Mouse (Mus musculus): Measurements from ENCODE around the gene Orai2. TPM values are rescaled to one million over a fixed set of nuclear protein-coding genes. Genes with fewer than 3 reads are reported as not detected.
A peak's percentile ranks its signal among the peaks of the same experiment; 100 is the strongest.

The Orai2 gene
- total RNA-seq, 1 experiment, result 4.8 TPM

GRCm38 (mm10) chr5:136191870-136192269 lies 21.4 kb upstream of the Orai2 start:
- no peaks in the 10 kb centered on the region for H3K9me3 ChIP-seq (ENCODE audit: control insufficient read depth, insufficient read depth, low read depth, low read length)
- no peaks in the 10 kb centered on the region for H3K4me1 ChIP-seq (ENCODE audit: control insufficient read depth in 2 of 2, insufficient read depth in 2 of 2, low read length in 2 of 2, poor library complexity in 1 of 2)
- H3K27ac ChIP-seq (ENCODE audit: insufficient read depth, low read depth, low read length, poor library complexity, severe bottlenecking), result no peak overlapping the region
- in situ Hi-C loops (cut with MboI; ENCODE audit: low sequenced_read_pairs in 2 of 2, unreplicated experiment in 2 of 2), result no loop called here
- H3K36me3 ChIP-seq (ENCODE audit: control insufficient read depth, insufficient read depth, low read length, poor library complexity, severe bottlenecking), result peaks cover 35% of the 10 kb centered on the region
- no peak overlapping the region for H3K9ac ChIP-seq (ENCODE audit: insufficient read depth, low read depth, low read length, poor library complexity, severe bottlenecking)
- no peak for DNase-seq (ENCODE audit: low read depth, low spot score)
- TF ChIP-seq HCFC1 (IDR thresholded peaks at IDR 0.05; ENCODE audit: borderline replicate concordance, insufficient read depth, low read length) (no peak), ZC3H11A (IDR thresholded peaks at IDR 0.05; ENCODE audit: borderline replicate concordance, low read depth, low read length) (no peak), ZNF384 (IDR thresholded peaks at IDR 0.05; ENCODE audit: low read depth, low read length) (no peak), CHD2 (IDR thresholded peaks at IDR 0.05; ENCODE audit: low read depth, low read length) (no peak), MAFK (IDR thresholded peaks at IDR 0.05; ENCODE audit: insufficient read depth, low read depth, low read length) (no peak)
- no peak overlapping the region for H3K4me3 ChIP-seq (ENCODE audit: insufficient read depth in 1 of 2, low read depth in 1 of 2, low read length in 2 of 2, poor library complexity in 1 of 2, severe bottlenecking in 1 of 2)

DNA sequence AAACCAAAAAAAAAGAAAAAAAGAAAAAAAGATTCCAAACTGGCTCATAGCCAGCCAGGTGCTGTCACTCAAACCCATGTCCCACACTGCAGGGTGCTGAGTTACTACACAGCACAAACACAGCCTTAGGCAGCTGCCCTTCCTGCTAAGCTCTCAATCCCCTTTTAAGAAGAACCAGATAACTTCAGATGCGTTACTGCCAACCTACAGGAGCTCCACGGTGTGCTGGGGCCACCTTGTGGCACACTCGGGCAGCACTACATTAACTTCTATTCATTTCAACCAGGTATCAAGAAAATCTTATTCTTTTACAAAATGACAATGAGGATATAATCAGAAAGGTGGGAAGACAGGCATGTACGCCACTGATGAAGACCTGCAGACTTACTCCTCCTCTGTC lies 16.2 kb upstream of the Orai2 start:
- no peaks in the 10 kb centered on the region for H3K4me1 ChIP-seq (ENCODE audit: control insufficient read depth in 2 of 2, insufficient read depth in 2 of 2, low read length in 2 of 2, poor library complexity in 1 of 2)
- no peaks in the 10 kb centered on the region for H3K9me3 ChIP-seq (ENCODE audit: control insufficient read depth, insufficient read depth, low read depth, low read length)
- H3K4me3 ChIP-seq (ENCODE audit: insufficient read depth in 1 of 2, low read depth in 1 of 2, low read length in 2 of 2, poor library complexity in 1 of 2, severe bottlenecking in 1 of 2), result no peak overlapping the region
- peaks cover 25% of the 10 kb centered on the region for H3K36me3 ChIP-seq (ENCODE audit: control insufficient read depth, insufficient read depth, low read length, poor library complexity, severe bottlenecking)
- in situ Hi-C loops (cut with MboI; ENCODE audit: low sequenced_read_pairs in 2 of 2, unreplicated experiment in 2 of 2), result no loop called here
- TF ChIP-seq CHD2 (IDR thresholded peaks at IDR 0.05; ENCODE audit: low read depth, low read length) (no peak), ZC3H11A (IDR thresholded peaks at IDR 0.05; ENCODE audit: borderline replicate concordance, low read depth, low read length) (peak; percentile 36; the same call in 1 of the 2 replicates)
- no peak overlapping the region for H3K27ac ChIP-seq (ENCODE audit: insufficient read depth, low read depth, low read length, poor library complexity, severe bottlenecking)
- no peak overlapping the region for H3K9ac ChIP-seq (ENCODE audit: insufficient read depth, low read depth, low read length, poor library complexity, severe bottlenecking)
- DNase-seq (ENCODE audit: low read depth, low spot score), result no peak

DNA sequence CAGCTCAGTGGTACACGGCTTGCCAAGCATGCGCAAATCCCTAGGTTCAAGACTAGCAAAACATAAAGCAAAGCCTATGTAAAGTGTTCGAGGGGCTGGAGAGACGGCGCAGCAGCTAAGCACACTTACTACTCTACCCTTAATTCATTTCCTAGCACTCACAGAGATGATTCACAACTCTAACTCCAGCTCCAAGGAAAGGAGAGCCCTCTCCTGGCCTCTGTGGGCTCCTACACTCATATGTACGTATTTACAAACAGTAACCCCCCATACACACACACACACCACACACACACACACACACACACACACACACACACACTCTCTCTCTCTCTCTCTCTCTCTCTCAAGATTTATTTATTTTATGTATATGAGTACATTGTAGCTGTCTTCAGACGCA lies 13.3 kb upstream of the Orai2 start:
- H3K36me3 ChIP-seq (ENCODE audit: control insufficient read depth, insufficient read depth, low read length, poor library complexity, severe bottlenecking), result peaks cover 37% of the 10 kb centered on the region
- in situ Hi-C loops (cut with MboI; ENCODE audit: low sequenced_read_pairs in 2 of 2, unreplicated experiment in 2 of 2), result no loop called here
- TF ChIP-seq ZC3H11A (IDR thresholded peaks at IDR 0.05; ENCODE audit: borderline replicate concordance, low read depth, low read length) (no peak), CHD2 (IDR thresholded peaks at IDR 0.05; ENCODE audit: low read depth, low read length) (no peak), ZNF384 (IDR thresholded peaks at IDR 0.05; ENCODE audit: low read depth, low read length) (no peak), MAFK (IDR thresholded peaks at IDR 0.05; ENCODE audit: insufficient read depth, low read depth, low read length) (no peak), HCFC1 (IDR thresholded peaks at IDR 0.05; ENCODE audit: borderline replicate concordance, insufficient read depth, low read length) (no peak)

GRCm38 (mm10) chr5:136182830-136183229 lies 12.3 kb upstream of the Orai2 start:
- H3K4me3 ChIP-seq (ENCODE audit: insufficient read depth in 1 of 2, low read depth in 1 of 2, low read length in 2 of 2, poor library complexity in 1 of 2, severe bottlenecking in 1 of 2), result no peak overlapping the region
- no peaks in the 10 kb centered on the region for H3K9me3 ChIP-seq (ENCODE audit: control insufficient read depth, insufficient read depth, low read depth, low read length)
- no peak overlapping the region for H3K27ac ChIP-seq (ENCODE audit: insufficient read depth, low read depth, low read length, poor library complexity, severe bottlenecking)
- H3K9ac ChIP-seq (ENCODE audit: insufficient read depth, low read depth, low read length, poor library complexity, severe bottlenecking), result no peak overlapping the region
- no peak for TF ChIP-seq ZC3H11A (IDR thresholded peaks at IDR 0.05; ENCODE audit: borderline replicate concordance, low read depth, low read length)
- no peak for TF ChIP-seq MAFK (IDR thresholded peaks at IDR 0.05; ENCODE audit: insufficient read depth, low read depth, low read length)
- no peak for DNase-seq (ENCODE audit: low read depth, low spot score)
- H3K36me3 ChIP-seq (ENCODE audit: control insufficient read depth, insufficient read depth, low read length, poor library complexity, severe bottlenecking), result peaks cover 36% of the 10 kb centered on the region
- peaks cover 6 to 14% of the 10 kb centered on the region in 2 experiments; a peak in 1 of 4 replicates for H3K4me1 ChIP-seq (ENCODE audit: control insufficient read depth in 2 of 2, insufficient read depth in 2 of 2, low read length in 2 of 2, poor library complexity in 1 of 2)
- in situ Hi-C loops (cut with MboI; ENCODE audit: low sequenced_read_pairs in 2 of 2, unreplicated experiment in 2 of 2), result no loop called here

More for the DNA sequence above, 13.3 kb upstream of the Orai2 start:
- Histone ChIP-seq H3K4me3 (ENCODE audit: insufficient read depth in 1 of 2, low read depth in 1 of 2, low read length in 2 of 2, poor library complexity in 1 of 2, severe bottlenecking in 1 of 2) (no peak overlapping the region), H3K27ac (ENCODE audit: insufficient read depth, low read depth, low read length, poor library complexity, severe bottlenecking) (no peak overlapping the region), H3K9ac (ENCODE audit: insufficient read depth, low read depth, low read length, poor library complexity, severe bottlenecking) (no peak overlapping the region), H3K4me1 (ENCODE audit: control insufficient read depth in 2 of 2, insufficient read depth in 2 of 2, low read length in 2 of 2, poor library complexity in 1 of 2) (peaks cover 6 to 14% of the 10 kb centered on the region in 2 experiments; a peak in 1 of 4 replicates), H3K9me3 (ENCODE audit: control insufficient read depth, insufficient read depth, low read depth, low read length) (no peaks in the 10 kb centered on the region)
- no peak for DNase-seq (ENCODE audit: low read depth, low spot score)

- H3K36me3 ChIP-seq (ENCODE audit: control insufficient read depth, insufficient read depth, low read length, poor library complexity, severe bottlenecking), result peaks cover 33% of the 10 kb centered on the region
- H3K9ac ChIP-seq (ENCODE audit: insufficient read depth, low read depth, low read length, poor library complexity, severe bottlenecking), result no peak overlapping the region
- no peak overlapping the region for H3K4me3 ChIP-seq (ENCODE audit: insufficient read depth in 1 of 2, low read depth in 1 of 2, low read length in 2 of 2, poor library complexity in 1 of 2, severe bottlenecking in 1 of 2)
- H3K9me3 ChIP-seq (ENCODE audit: control insufficient read depth, insufficient read depth, low read depth, low read length), result no peaks in the 10 kb centered on the region
- TF ChIP-seq ZNF384 (IDR thresholded peaks at IDR 0.05; ENCODE audit: low read depth, low read length) (no peak), MAFK (IDR thresholded peaks at IDR 0.05; ENCODE audit: insufficient read depth, low read depth, low read length) (no peak), HCFC1 (IDR thresholded peaks at IDR 0.05; ENCODE audit: borderline replicate concordance, insufficient read depth, low read length) (no peak), ZC3H11A (IDR thresholded peaks at IDR 0.05; ENCODE audit: borderline replicate concordance, low read depth, low read length) (no peak), CHD2 (IDR thresholded peaks at IDR 0.05; ENCODE audit: low read depth, low read length) (no peak)
- peaks cover 6 to 14% of the 10 kb centered on the region in 2 experiments; a peak in 1 of 4 replicates for H3K4me1 ChIP-seq (ENCODE audit: control insufficient read depth in 2 of 2, insufficient read depth in 2 of 2, low read length in 2 of 2, poor library complexity in 1 of 2)
- in situ Hi-C loops (cut with MboI; ENCODE audit: low sequenced_read_pairs in 2 of 2, unreplicated experiment in 2 of 2), result no loop called here
- no peak for DNase-seq (ENCODE audit: low read depth, low spot score)
- no peak overlapping the region for H3K27ac ChIP-seq (ENCODE audit: insufficient read depth, low read depth, low read length, poor library complexity, severe bottlenecking)
Observed at GRCm38 (mm10) chr5:136182049-136182448, 11.5 kb upstream of the Orai2 start.

All from ES-E14 (cell line).